Mouse (Mus musculus): Measurements from ENCODE around the gene Sh3pxd2a. TPM values are rescaled to one million over a fixed set of nuclear protein-coding genes. Genes with fewer than 3 reads are reported as not detected.

Sh3pxd2a gene
- polyA plus RNA-seq, 1 experiment from 2014 or later, result 8.7 TPM

GRCm38 (mm10) chr19:47372044-47372443 lies 92.2 kb downstream of the Sh3pxd2a start:
- Histone ChIP-seq H3K27me3 (ENCODE audit: control insufficient read depth, insufficient read depth, low read length) (no peaks in the 10 kb centered on the region), H3K4me3 (ENCODE audit: low read length) (no peak overlapping the region)
- no peak for ATAC-seq (ENCODE audit: low FRiP score, low TSS enrichment)

GRCm38 (mm10) chr19:47371521-47371920 lies 92.7 kb downstream of the Sh3pxd2a start:
- WGBS, result 87% methylated on average over 11 of the region's 11 CpGs

More at GRCm38 (mm10) chr19:47372044-47372443, 92.2 kb downstream of the Sh3pxd2a start:
- H3K4me1 ChIP-seq (ENCODE audit: control insufficient read depth, insufficient read depth, low read length), result peaks cover 11% of the 10 kb centered on the region; the same call in 1 of the 2 replicates
- no peak overlapping the region for H3K27ac ChIP-seq (ENCODE audit: low read depth, low read length)
- no peaks in the 10 kb centered on the region for H3K9me3 ChIP-seq (ENCODE audit: control insufficient read depth, low read length)
- H3K36me3 ChIP-seq (ENCODE audit: control insufficient read depth, insufficient read depth, low read length), result no peaks in the 10 kb centered on the region
- H3K9ac ChIP-seq (ENCODE audit: low read depth, low read length), result no peak overlapping the region
- WGBS, result 62% methylated on average over 5 of the region's 5 CpGs
- H3K4me2 ChIP-seq (replicated peaks; ENCODE audit: low read depth, low read length), result no peak overlapping the region

DNA sequence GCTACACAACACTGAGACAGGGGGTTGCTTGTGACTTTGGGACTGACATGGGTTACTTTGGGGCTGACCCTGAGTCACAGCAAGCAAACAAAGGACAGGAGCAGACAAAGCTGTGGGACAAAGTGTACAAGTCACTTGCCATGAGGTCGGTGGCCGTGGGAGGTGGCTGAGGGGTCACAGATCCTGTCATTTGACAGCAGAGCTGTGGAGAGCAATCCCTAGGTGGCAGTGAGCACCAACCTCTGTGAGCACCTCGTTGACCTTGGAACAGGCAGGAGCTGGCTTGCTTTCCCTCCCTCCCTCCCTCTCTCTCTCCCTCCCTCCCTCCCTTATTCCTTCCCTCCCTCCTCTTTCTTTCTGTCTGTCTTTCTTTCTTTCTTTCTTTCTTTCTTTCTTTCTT lies 95.2 kb downstream of the Sh3pxd2a start:
- Histone ChIP-seq H3K27ac (ENCODE audit: low read depth, low read length) (no peak overlapping the region), H3K9me3 (ENCODE audit: control insufficient read depth, low read length) (no peaks in the 10 kb centered on the region), H3K4me2 (replicated peaks; ENCODE audit: low read depth, low read length) (no peak overlapping the region), H3K4me1 (ENCODE audit: control insufficient read depth, insufficient read depth, low read length) (peaks cover 11% of the 10 kb centered on the region; the same call in 1 of the 2 replicates), H3K36me3 (ENCODE audit: control insufficient read depth, insufficient read depth, low read length) (no peaks in the 10 kb centered on the region), H3K27me3 (ENCODE audit: control insufficient read depth, insufficient read depth, low read length) (no peaks in the 10 kb centered on the region), H3K4me3 (ENCODE audit: low read length) (no peak overlapping the region), H3K9ac (ENCODE audit: low read depth, low read length) (no peak overlapping the region)
- ATAC-seq (ENCODE audit: low FRiP score, low TSS enrichment), result no peak
- WGBS, result 18% methylated on average over 3 of the region's 3 CpGs

More at GRCm38 (mm10) chr19:47371521-47371920, 92.7 kb downstream of the Sh3pxd2a start:
- no peak overlapping the region for H3K4me2 ChIP-seq (replicated peaks; ENCODE audit: low read depth, low read length)
- no peak overlapping the region for H3K9ac ChIP-seq (ENCODE audit: low read depth, low read length)
- H3K36me3 ChIP-seq (ENCODE audit: control insufficient read depth, insufficient read depth, low read length), result no peaks in the 10 kb centered on the region
- no peak overlapping the region for H3K27ac ChIP-seq (ENCODE audit: low read depth, low read length)
- no peaks in the 10 kb centered on the region for H3K9me3 ChIP-seq (ENCODE audit: control insufficient read depth, low read length)
- H3K27me3 ChIP-seq (ENCODE audit: control insufficient read depth, insufficient read depth, low read length), result no peaks in the 10 kb centered on the region
- no peak for ATAC-seq (ENCODE audit: low FRiP score, low TSS enrichment)
- H3K4me1 ChIP-seq (ENCODE audit: control insufficient read depth, insufficient read depth, low read length), result peaks cover 11% of the 10 kb centered on the region; the same call in 1 of the 2 replicates
- H3K4me3 ChIP-seq (ENCODE audit: low read length), result no peak overlapping the region

DNA sequence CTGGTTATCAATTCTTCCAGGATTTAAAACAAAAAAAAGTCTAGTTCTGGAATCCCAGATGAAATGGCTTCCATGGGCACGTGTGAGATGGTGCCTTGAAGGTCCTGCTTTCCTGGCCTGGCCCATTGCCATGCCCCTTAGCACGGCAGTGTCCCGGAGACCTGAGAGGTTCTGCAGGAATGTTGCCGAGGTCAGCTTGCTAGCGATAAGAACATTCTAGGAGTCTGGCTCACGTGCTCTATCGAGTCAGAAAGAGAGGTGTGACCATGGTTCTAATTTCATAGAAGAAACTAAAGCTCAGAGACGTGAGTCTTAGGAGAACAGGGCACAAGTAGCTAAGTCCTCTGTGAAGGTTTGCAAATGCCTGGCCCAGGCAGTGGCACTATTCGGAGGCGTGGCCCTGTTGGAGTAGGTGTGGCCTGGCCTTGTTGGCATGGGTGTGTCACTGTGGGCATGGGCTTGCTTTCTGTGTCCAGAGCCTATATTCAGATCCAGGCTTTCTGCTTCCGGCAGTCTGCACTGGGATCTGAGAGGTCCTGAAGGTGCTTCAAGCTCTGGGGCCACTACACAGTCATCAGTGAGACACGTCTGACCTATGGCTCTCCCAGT lies 96.8 kb downstream of the Sh3pxd2a start:
- no peaks in the 10 kb centered on the region for H3K27me3 ChIP-seq (ENCODE audit: control insufficient read depth, insufficient read depth, low read length)
- H3K36me3 ChIP-seq (ENCODE audit: control insufficient read depth, insufficient read depth, low read length), result peaks cover 5% of the 10 kb centered on the region; the same call in 1 of the 2 replicates
- no peak overlapping the region for H3K4me3 ChIP-seq (ENCODE audit: low read length)
- no peaks in the 10 kb centered on the region for H3K9me3 ChIP-seq (ENCODE audit: control insufficient read depth, low read length)
- no peak overlapping the region for H3K27ac ChIP-seq (ENCODE audit: low read depth, low read length)
- peaks cover 21% of the 10 kb centered on the region for H3K4me1 ChIP-seq (ENCODE audit: control insufficient read depth, insufficient read depth, low read length)
- WGBS, result 83% methylated on average over 12 of the region's 12 CpGs
- no peak for ATAC-seq (ENCODE audit: low FRiP score, low TSS enrichment)
- H3K9ac ChIP-seq (ENCODE audit: low read depth, low read length), result no peak overlapping the region
- H3K4me2 ChIP-seq (replicated peaks; ENCODE audit: low read depth, low read length), result no peak overlapping the region

DNA sequence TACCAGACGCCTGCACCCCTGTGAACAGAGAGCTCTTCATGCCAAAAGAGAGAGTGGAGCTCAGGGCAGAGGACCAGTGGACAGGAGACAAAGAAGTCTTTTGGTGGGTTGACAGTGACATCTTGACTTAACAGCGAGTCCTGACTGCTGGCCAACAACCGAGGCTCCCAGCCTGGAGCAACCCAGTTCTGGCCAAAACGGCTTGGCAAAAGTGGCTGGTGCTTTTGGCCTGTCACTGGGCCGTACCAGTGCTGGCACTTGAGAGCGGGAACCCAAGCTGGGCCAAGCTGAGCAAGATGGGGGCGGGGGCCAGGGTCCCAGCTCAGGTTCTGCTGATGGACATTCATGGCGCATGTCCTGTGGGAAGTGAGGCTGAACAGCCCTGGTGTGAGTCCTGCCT lies 97.6 kb downstream of the Sh3pxd2a start:
- no peak overlapping the region for H3K9ac ChIP-seq (ENCODE audit: low read depth, low read length)

DNA sequence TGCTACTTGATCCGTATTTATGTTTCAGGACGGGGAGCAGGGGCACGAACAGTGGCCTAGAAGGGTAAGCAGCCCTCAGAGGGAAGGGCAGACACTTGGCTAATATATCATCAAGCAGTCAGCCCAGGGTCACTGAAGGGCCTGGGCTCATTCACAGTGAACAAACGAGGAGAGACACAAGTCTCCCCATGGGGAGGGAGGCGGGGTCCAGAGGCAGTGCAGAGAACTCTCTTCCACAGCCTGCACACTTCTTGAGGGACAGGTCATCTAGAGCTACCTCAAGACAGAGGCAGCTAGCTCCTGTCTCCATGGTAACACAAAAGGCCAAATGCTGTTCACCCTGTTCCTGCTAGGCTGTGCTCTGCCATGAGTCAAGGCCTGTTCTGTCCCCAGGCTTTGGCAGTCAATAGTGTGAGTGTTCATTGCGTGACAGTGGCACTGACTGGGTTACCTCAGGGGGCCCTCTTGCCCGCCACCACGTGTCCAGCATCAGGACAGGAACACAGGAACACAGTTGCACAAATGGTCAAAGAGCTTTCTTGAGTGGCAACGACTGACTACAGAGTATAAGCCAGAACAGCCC lies 101.0 kb downstream of the Sh3pxd2a start:
- Histone ChIP-seq H3K4me3 (ENCODE audit: low read length) (no peak overlapping the region), H3K9ac (ENCODE audit: low read depth, low read length) (no peak overlapping the region), H3K9me3 (ENCODE audit: control insufficient read depth, low read length) (no peaks in the 10 kb centered on the region), H3K27me3 (ENCODE audit: control insufficient read depth, insufficient read depth, low read length) (no peaks in the 10 kb centered on the region), H3K36me3 (ENCODE audit: control insufficient read depth, insufficient read depth, low read length) (peaks cover 5% of the 10 kb centered on the region; the same call in 1 of the 2 replicates), H3K4me1 (ENCODE audit: control insufficient read depth, insufficient read depth, low read length) (peaks cover 22% of the 10 kb centered on the region), H3K27ac (ENCODE audit: low read depth, low read length) (no peak overlapping the region), H3K4me2 (replicated peaks; ENCODE audit: low read depth, low read length) (no peak overlapping the region)
- WGBS, result 33% methylated on average over 9 of the region's 9 CpGs
- 0 out of 2 replicates have a peak, but pooled peaks have one; percentile 21 for ATAC-seq (ENCODE audit: low FRiP score, low TSS enrichment)

More for the DNA sequence above, 97.6 kb downstream of the Sh3pxd2a start:
- 90% methylated on average over 8 of the region's 8 CpGs for WGBS
- Histone ChIP-seq H3K4me2 (replicated peaks; ENCODE audit: low read depth, low read length) (no peak overlapping the region), H3K27ac (ENCODE audit: low read depth, low read length) (no peak overlapping the region), H3K4me1 (ENCODE audit: control insufficient read depth, insufficient read depth, low read length) (peaks cover 21% of the 10 kb centered on the region), H3K4me3 (ENCODE audit: low read length) (no peak overlapping the region), H3K27me3 (ENCODE audit: control insufficient read depth, insufficient read depth, low read length) (no peaks in the 10 kb centered on the region), H3K9me3 (ENCODE audit: control insufficient read depth, low read length) (no peaks in the 10 kb centered on the region), H3K36me3 (ENCODE audit: control insufficient read depth, insufficient read depth, low read length) (peaks cover 5% of the 10 kb centered on the region; the same call in 1 of the 2 replicates)
- no peak for ATAC-seq (ENCODE audit: low FRiP score, low TSS enrichment)

DNA sequence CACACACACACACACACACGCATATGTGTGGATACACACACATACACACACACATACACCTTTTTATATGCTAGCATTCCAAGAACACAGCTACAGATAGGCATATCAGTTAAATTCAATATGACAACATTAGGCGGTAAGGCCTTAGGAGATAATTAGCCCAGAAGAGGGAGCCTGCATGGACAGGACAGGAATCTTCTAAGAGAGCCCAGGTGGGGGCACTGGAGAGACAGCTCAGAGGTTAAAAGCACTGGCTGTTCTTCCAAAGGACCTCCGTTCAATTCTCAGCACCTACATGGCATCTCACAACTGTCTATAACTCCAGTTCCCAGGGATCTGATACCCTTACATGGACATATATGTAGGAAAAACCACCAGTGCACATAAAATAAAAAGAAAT lies 103.3 kb downstream of the Sh3pxd2a start:
- H3K4me2 ChIP-seq (replicated peaks; ENCODE audit: low read depth, low read length), result no peak overlapping the region
- no peaks in the 10 kb centered on the region for H3K27me3 ChIP-seq (ENCODE audit: control insufficient read depth, insufficient read depth, low read length)
- no peak overlapping the region for H3K4me3 ChIP-seq (ENCODE audit: low read length)
- no peak for ATAC-seq (ENCODE audit: low FRiP score, low TSS enrichment)
- H3K36me3 ChIP-seq (ENCODE audit: control insufficient read depth, insufficient read depth, low read length), result peaks cover 5% of the 10 kb centered on the region; the same call in 1 of the 2 replicates
- no peak overlapping the region for H3K9ac ChIP-seq (ENCODE audit: low read depth, low read length)
- no peaks in the 10 kb centered on the region for H3K9me3 ChIP-seq (ENCODE audit: control insufficient read depth, low read length)
- peaks cover 22% of the 10 kb centered on the region for H3K4me1 ChIP-seq (ENCODE audit: control insufficient read depth, insufficient read depth, low read length)
- 90% methylated on average over 3 of the region's 3 CpGs for WGBS
- no peak overlapping the region for H3K27ac ChIP-seq (ENCODE audit: low read depth, low read length)

GRCm38 (mm10) chr19:47360017-47360416 lies 104.2 kb downstream of the Sh3pxd2a start:
- Histone ChIP-seq H3K27ac (ENCODE audit: low read depth, low read length) (peak overlapping the region; percentile 83; the same call in 1 of the 2 replicates), H3K4me3 (ENCODE audit: low read length) (no peak overlapping the region; the same call in 1 of the 2 replicates), H3K9ac (ENCODE audit: low read depth, low read length) (no peak overlapping the region), H3K4me1 (ENCODE audit: control insufficient read depth, insufficient read depth, low read length) (peaks cover 22% of the 10 kb centered on the region), H3K9me3 (ENCODE audit: control insufficient read depth, low read length) (no peaks in the 10 kb centered on the region), H3K36me3 (ENCODE audit: control insufficient read depth, insufficient read depth, low read length) (peaks cover 5% of the 10 kb centered on the region; the same call in 1 of the 2 replicates), H3K27me3 (ENCODE audit: control insufficient read depth, insufficient read depth, low read length) (no peaks in the 10 kb centered on the region), H3K4me2 (replicated peaks; ENCODE audit: low read depth, low read length) (peak overlapping the region; percentile 31)
- 79% methylated on average over 16 of the region's 16 CpGs for WGBS
- ATAC-seq (ENCODE audit: low FRiP score, low TSS enrichment), result no peak
